Mouse (Mus musculus) embryonic fibroblast, embryonic 13.5 days (primary cell): ENCODE data around the gene Fgr. TPM values are rescaled to one million over a fixed set of nuclear protein-coding genes. Genes with fewer than 3 reads are reported as not detected.

ENCODE experiments used
- H3K27ac ChIP-seq: 2 replicates; pipeline ENCODE4 v1.5.1; 2012; ENCODE audit warnings: low read length, control low read depth, inconsistent platforms; ENCODE audit not compliant: insufficient read depth
- H3K4me1 ChIP-seq: 2 replicates; pipeline ENCODE4 v1.6.1; 2011; ENCODE audit warnings: low read length; ENCODE audit not compliant: control insufficient read depth, insufficient read depth
- H3K4me3 ChIP-seq: 2 replicates; pipeline ENCODE4 v1.5.1; 2011; ENCODE audit warnings: mild to moderate bottlenecking, control low read depth, low read length; ENCODE audit not compliant: insufficient read depth
- CTCF ChIP-seq: IDR thresholded peaks from 2 replicates; pipeline ENCODE4 v1.5.1; 2011; ENCODE audit warnings: mild to moderate bottlenecking, control low read depth, low read length, moderate library complexity, borderline replicate concordance; ENCODE audit not compliant: insufficient read depth
- POLR2A ChIP-seq: IDR thresholded peaks from 2 replicates; pipeline ENCODE4 v1.6.1; 2011; ENCODE audit warnings: low read depth, mild to moderate bottlenecking, control low read depth, low read length, moderate library complexity
- polyA plus RNA-seq: library from polyadenylated mRNA; stranded (reverse); fragments of >200 nt; gene quantifications from 2 replicates; pipeline ENCODE4 v1.2.4, GENCODE M21; 2011; ENCODE audit warnings: low read depth; ENCODE audit not compliant: missing spikeins, insufficient read length

Fgr gene
- polyA plus RNA-seq, 1 experiment, result not detected

- TF ChIP-seq POLR2A (no peak), CTCF (no peak)
- Histone ChIP-seq H3K4me1 (peaks cover 6% of the 10 kb centered on the region; the same call in 1 of the 2 replicates), H3K27ac (no peak overlapping the region), H3K4me3 (no peak overlapping the region)
Observed at GRCm38 (mm10) chr4:133032410-133033095, 58.7 kb downstream of the Fgr start.

DNA sequence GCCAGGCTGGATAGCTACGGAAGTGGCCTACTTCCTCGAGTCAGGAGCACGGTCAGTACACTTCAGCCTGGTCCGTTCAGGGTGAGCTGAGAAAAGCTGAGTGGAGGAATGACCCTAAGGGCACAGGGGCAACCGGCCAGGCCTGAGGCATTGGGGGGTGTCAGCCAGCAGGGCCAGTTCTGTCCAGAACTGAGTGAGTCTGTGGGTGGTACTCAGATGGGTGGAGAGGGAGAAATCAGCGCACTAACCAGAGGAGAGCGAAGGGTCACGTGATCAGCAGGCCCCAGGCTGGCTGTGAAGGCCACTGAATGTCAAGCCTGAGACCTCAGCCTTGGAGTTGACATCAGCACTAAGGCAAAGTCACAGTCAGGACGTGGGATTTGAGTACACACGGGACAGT lies 60.6 kb downstream of the Fgr start:
- Histone ChIP-seq H3K27ac (no peak overlapping the region), H3K4me1 (peaks cover 6% of the 10 kb centered on the region; the same call in 1 of the 2 replicates), H3K4me3 (no peak overlapping the region)
- no peak for TF ChIP-seq CTCF

DNA sequence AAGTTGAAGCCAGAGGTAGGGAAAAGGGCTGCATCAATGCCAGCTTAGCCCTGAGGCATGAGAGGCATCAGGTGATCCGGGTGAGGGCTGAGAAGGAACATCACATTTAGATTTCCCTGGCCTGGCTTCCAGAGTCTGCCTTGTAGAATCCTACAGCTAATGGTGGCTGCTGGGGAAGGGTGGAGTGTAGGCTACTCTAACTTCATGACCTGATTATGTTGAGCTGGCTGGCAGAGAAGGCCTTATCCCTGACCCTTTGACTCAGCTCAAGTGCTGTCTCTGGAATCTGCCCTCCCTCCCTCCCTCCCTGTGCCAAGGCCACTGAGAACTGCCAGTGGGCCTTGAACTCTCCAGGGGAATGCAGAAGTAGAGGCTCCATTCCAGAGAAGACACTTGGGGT lies 61.6 kb downstream of the Fgr start:
- Histone ChIP-seq H3K4me3 (no peak overlapping the region), H3K4me1 (peaks cover 10% of the 10 kb centered on the region), H3K27ac (no peak overlapping the region)
- TF ChIP-seq CTCF (no peak), POLR2A (no peak)

GRCm38 (mm10) chr4:133035946-133036345 lies 62.1 kb downstream of the Fgr start:
- H3K27ac ChIP-seq, result no peak overlapping the region
- TF ChIP-seq POLR2A (no peak), CTCF (no peak)
- peaks cover 10% of the 10 kb centered on the region for H3K4me1 ChIP-seq
- no peak overlapping the region for H3K4me3 ChIP-seq

- peaks cover 22% of the 10 kb centered on the region for H3K4me1 ChIP-seq
- TF ChIP-seq POLR2A, result no peak
- no peak for TF ChIP-seq CTCF
- H3K27ac ChIP-seq, result no peak overlapping the region
- no peak overlapping the region for H3K4me3 ChIP-seq
Observed at GRCm38 (mm10) chr4:133037293-133037692, 63.4 kb downstream of the Fgr start.

- TF ChIP-seq POLR2A (no peak), CTCF (no peak)
- Histone ChIP-seq H3K27ac (no peak overlapping the region), H3K4me1 (peaks cover 27% of the 10 kb centered on the region), H3K4me3 (peak overlapping the region; percentile 81)
Observed at GRCm38 (mm10) chr4:133037798-133038197, 63.9 kb downstream of the Fgr start.

GRCm38 (mm10) chr4:133038521-133039115 lies 64.7 kb downstream of the Fgr start:
- peaks cover 31% of the 10 kb centered on the region for H3K4me1 ChIP-seq
- H3K27ac ChIP-seq, result peak overlapping the region; percentile 95
- H3K4me3 ChIP-seq, result peak overlapping the region; percentile 81
- TF ChIP-seq CTCF (no peak), POLR2A (peak; percentile 9)

DNA sequence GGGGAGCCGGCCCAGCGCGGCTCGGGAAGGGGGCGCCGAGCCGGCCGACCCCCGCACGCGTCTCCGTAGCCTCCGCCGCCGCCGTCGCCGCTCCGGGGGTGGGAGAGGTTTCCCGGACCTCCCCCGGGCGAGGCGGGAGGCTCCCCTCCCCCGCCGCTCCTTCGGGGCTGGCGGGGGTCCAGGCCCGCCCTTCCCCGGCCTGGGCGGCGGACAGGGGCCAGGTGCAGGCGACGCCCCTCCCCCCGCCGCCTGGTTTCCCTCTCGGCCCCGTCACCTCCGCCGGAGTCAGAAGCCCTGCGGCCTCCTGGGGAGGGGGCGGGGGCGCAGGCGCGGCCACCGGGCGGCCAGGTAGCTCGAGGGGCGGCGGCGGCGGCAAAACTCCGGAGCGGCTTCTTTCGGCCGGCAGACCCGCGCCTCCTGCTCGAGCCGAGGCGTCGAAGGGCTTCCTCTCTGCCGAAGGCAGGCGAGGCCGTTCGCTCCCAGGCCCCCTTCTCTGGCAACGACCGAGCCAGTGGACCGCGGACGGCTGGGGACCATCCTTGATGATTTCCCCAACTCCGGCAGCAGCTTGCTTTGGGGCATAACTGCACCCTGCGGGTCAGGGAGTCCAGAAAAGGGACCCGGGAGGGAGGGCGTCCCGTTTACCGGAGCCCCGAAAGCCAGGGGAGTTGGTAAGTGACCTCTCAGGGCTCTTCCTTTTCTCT lies 65.4 kb downstream of the Fgr start:
- Histone ChIP-seq H3K4me3 (peak overlapping the region; percentile 81), H3K27ac (peak overlapping the region; percentile 95), H3K4me1 (peaks cover 37% of the 10 kb centered on the region)
- TF ChIP-seq POLR2A, result 0 out of 2 replicates have a peak, but pooled peaks have one; percentile 31
- TF ChIP-seq CTCF, result no peak

GRCm38 (mm10) chr4:133039832-133040231 lies 65.9 kb downstream of the Fgr start:
- TF ChIP-seq POLR2A (peak; percentile 56; the same call in 1 of the 2 replicates), CTCF (no peak)
- Histone ChIP-seq H3K4me1 (peaks cover 39% of the 10 kb centered on the region), H3K27ac (peak overlapping the region; percentile 95; the same call in 1 of the 2 replicates), H3K4me3 (peak overlapping the region; percentile 81)

- TF ChIP-seq POLR2A (no peak), CTCF (no peak)
- Histone ChIP-seq H3K4me1 (peaks cover 40% of the 10 kb centered on the region), H3K4me3 (peak overlapping the region; percentile 81), H3K27ac (peak overlapping the region; percentile 95; the same call in 1 of the 2 replicates)
Observed at GRCm38 (mm10) chr4:133040241-133040904, 66.5 kb downstream of the Fgr start.
